Mouse (Mus musculus): ENCODE measurements around the gene Chst8. TPM values are rescaled to one million over a fixed set of nuclear protein-coding genes. Genes with fewer than 3 reads are reported as not detected.

The Chst8 gene
- polyA plus RNA-seq, 1 experiment from 2014 or later, result 2.4 TPM

DNA sequence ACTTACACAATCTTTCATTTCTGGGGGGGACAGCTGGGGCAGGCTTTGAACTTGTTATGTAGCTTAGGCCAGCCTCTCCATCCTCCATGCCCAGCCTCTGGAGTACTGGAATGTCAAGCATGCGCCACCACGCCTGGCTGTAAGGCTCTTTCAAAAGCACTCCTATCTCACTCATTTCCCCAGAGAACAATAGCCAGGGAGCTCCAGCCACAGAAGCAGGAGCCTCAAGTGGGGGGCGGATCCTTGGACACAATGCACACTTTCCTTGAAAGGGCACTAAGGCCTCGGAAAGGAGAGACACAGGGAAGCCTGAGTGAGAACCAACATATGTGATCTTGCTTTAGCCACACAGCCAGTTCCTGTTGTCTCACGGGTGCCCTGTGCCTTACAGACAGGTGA is 90.9 kb downstream of the Chst8 start:
- H3K27ac ChIP-seq, result no peak overlapping the region
- 12% methylated on average over 5 of the region's 5 CpGs for WGBS
- ATAC-seq (ENCODE audit: insufficient read depth, low FRiP score, low read depth), result peak; percentile 51; the same call in 1 of the 2 replicates

DNA sequence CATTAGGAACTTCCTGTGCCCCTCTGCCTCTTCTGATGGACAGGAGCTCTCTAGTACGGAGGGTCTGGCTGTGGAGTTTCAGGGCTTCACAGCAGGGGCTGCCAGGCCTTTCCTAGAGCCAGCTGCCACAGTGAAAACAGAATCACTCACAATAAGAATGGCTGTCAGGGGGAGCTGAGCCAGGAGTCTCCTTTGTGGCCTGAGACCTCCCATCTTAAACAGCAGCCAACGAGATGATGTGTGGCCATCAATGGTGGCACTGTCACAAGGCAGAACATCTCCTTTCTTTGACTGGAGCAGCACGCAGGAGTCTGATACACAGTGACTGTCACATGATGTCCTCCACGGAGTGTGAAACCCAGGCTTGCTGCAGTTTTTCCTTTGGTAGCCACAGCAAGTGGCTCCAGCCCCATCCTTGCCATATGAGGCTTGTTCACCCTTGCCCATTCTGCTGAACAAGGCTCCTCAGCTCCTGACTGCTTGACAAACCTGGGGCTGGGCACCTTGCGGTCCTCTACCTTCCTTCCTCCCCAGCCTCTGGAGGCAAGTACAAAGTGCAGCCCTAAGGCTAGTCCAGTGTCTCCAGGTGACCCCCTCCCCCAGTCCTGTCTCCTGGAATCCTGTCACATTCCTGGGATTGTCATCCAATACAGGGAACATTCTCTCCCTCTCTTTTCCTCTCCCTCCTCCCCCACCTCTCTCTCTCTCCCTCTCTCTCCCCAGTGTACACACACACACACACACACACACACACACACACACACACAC is 91.4 kb downstream of the Chst8 start:
- no peak overlapping the region for H3K4me3 ChIP-seq (replicated peaks)
- H3K4me2 ChIP-seq, result no peak overlapping the region
- no peak overlapping the region for H3K27ac ChIP-seq
- no peaks in the 10 kb centered on the region for H3K9me3 ChIP-seq
- H3K9ac ChIP-seq, result no peak overlapping the region
- H3K36me3 ChIP-seq, result no peaks in the 10 kb centered on the region
- peaks cover 11% of the 10 kb centered on the region; the same call in 1 of the 2 replicates for H3K4me1 ChIP-seq
- 57% methylated on average over 5 of the region's 5 CpGs for WGBS
- H3K27me3 ChIP-seq (replicated peaks), result no peaks in the 10 kb centered on the region
- no peak for ATAC-seq (ENCODE audit: insufficient read depth, low FRiP score, low read depth)

More for the DNA sequence above, 90.9 kb downstream of the Chst8 start:
- H3K9me3 ChIP-seq, result no peaks in the 10 kb centered on the region
- no peak overlapping the region for H3K9ac ChIP-seq
- no peak overlapping the region for H3K4me3 ChIP-seq (replicated peaks)
- H3K4me2 ChIP-seq, result no peak overlapping the region
- no peaks in the 10 kb centered on the region for H3K27me3 ChIP-seq (replicated peaks)
- H3K36me3 ChIP-seq, result no peaks in the 10 kb centered on the region
- H3K4me1 ChIP-seq, result peaks cover 11% of the 10 kb centered on the region; the same call in 1 of the 2 replicates

DNA sequence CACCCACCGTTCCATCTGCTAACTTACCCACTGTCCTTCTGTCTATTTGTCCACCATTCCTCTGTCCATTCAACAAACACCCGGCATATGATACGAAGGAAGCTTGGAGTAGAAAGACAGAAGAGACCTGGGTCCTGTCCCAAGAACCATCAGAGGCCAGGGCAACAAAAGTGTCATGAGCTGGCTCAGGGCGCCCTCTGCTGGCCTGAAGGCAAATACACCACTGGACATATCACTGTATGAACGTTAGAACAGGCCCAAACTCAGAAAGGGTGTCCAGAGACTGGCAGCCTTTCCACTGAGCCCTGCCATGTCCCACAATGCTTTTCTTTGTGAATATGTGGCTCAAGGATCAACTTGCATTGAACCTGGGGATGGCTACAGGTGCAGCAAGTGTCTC is 92.9 kb downstream of the Chst8 start:
- no peak for ATAC-seq (ENCODE audit: insufficient read depth, low FRiP score, low read depth)
- 33% methylated on average over 5 of the region's 5 CpGs for WGBS

DNA sequence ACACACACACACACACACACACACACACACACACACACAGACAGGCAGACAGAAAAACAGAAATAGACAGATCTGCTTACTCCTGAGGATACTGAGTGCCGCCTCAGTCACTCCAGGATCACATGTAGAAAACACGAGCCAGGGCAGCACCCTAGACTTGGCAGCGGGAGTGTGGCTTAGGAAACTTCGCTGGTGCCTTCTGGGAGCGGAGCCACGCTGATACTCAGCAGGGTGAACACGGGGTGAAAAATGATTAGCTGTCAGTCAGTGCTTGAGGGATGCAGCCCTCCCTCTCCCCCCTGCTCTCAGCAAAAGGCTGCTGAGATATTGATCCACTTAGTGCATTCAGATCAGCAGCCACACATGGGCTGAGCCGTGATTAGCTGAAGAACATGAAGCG is 93.9 kb downstream of the Chst8 start:
- Histone ChIP-seq H3K36me3 (no peaks in the 10 kb centered on the region), H3K27me3 (replicated peaks) (no peaks in the 10 kb centered on the region), H3K27ac (no peak overlapping the region), H3K9ac (no peak overlapping the region), H3K4me2 (no peak overlapping the region), H3K4me1 (peaks cover 19% of the 10 kb centered on the region; the same call in 1 of the 2 replicates), H3K4me3 (replicated peaks) (no peak overlapping the region), H3K9me3 (no peaks in the 10 kb centered on the region)
- WGBS, result 57% methylated on average over 9 of the region's 9 CpGs
- no peak for ATAC-seq (ENCODE audit: insufficient read depth, low FRiP score, low read depth)

More for the DNA sequence above, 92.9 kb downstream of the Chst8 start:
- no peaks in the 10 kb centered on the region for H3K27me3 ChIP-seq (replicated peaks)
- no peak overlapping the region for H3K27ac ChIP-seq
- H3K4me2 ChIP-seq, result no peak overlapping the region
- no peaks in the 10 kb centered on the region for H3K36me3 ChIP-seq
- no peaks in the 10 kb centered on the region for H3K9me3 ChIP-seq
- H3K4me3 ChIP-seq (replicated peaks), result no peak overlapping the region
- H3K4me1 ChIP-seq, result peaks cover 18% of the 10 kb centered on the region; the same call in 1 of the 2 replicates
- no peak overlapping the region for H3K9ac ChIP-seq

DNA sequence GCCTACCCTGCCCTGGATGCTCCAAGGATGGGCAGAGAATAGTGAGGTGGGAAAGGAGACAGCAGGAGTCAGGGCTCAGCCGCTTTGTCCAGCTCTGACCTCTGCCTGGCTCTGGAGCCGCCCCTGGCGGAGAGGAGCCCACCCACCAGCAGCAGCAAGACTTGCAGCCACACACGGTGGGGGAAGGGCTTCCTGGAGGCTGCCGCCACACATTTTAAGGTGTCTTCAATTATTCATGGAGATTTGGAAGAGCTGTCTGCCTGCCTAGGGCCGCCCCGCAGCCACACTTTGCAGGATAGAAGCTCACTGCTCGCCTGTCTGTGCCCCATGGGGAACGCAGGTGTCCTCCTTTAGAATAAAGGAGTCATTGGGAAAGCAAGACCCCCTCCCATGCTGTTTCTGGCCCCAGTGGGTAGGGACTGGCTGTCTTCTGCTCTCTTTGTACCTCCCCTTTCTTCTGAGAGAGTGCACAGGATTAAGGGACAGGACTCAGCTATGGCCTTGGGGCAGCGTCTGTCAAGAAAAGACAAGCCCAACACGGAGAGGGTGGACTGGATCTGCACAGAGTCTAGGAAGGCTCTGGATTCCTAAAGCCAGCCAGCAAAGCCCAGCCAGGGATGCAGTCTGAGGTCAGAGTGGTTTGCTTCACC is 95.2 kb downstream of the Chst8 start:
- Histone ChIP-seq H3K4me3 (replicated peaks) (no peak overlapping the region), H3K4me1 (peaks cover 16% of the 10 kb centered on the region; the same call in 1 of the 2 replicates), H3K9me3 (no peaks in the 10 kb centered on the region), H3K36me3 (no peaks in the 10 kb centered on the region), H3K27ac (no peak overlapping the region), H3K9ac (no peak overlapping the region), H3K4me2 (no peak overlapping the region), H3K27me3 (replicated peaks) (no peaks in the 10 kb centered on the region)
- no peak for ATAC-seq (ENCODE audit: insufficient read depth, low FRiP score, low read depth)
- WGBS, result 18% methylated on average over 11 of the region's 11 CpGs

DNA sequence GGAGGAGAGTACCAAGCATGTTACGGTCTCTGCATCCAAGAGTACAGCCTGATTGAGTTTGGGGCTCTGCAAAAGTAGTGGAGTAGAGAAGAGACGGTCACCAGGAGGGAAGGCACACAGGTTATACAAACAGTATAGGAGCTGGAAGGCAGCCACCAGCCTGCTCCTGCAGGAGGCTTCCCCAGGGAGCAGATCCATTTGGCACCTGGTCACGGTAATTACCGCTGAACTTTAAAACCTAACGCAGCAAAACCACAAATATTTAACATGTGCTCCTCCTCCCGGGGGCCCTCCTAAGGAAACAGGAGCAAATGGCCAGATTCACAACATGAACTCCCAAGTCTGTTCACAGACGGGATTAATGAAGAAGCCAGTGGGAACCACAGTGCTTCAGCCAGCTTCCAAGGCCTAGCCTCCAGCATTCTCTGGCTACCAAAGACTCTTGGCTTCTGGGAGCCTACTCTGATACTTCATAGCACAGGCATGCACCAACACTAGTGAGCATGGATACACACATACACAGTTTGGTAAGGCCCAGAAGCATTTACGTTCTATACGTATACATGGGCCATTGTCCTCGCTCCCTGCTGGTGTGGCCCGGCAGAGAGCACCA is 97.6 kb downstream of the Chst8 start:
- 0 out of 2 replicates have a peak, but pooled peaks cover 13% of the 10 kb centered on the region for H3K4me1 ChIP-seq
- no peaks in the 10 kb centered on the region for H3K27me3 ChIP-seq (replicated peaks)
- H3K36me3 ChIP-seq, result no peaks in the 10 kb centered on the region
- H3K9ac ChIP-seq, result no peak overlapping the region
- H3K27ac ChIP-seq, result no peak overlapping the region; the same call in 1 of the 2 replicates
- no peak overlapping the region for H3K4me3 ChIP-seq (replicated peaks)
- WGBS, result 41% methylated on average over 11 of the region's 11 CpGs
- no peaks in the 10 kb centered on the region for H3K9me3 ChIP-seq
- ATAC-seq (ENCODE audit: insufficient read depth, low FRiP score, low read depth), result peak; percentile 59; the same call in 1 of the 2 replicates
- H3K4me2 ChIP-seq, result no peak overlapping the region

DNA sequence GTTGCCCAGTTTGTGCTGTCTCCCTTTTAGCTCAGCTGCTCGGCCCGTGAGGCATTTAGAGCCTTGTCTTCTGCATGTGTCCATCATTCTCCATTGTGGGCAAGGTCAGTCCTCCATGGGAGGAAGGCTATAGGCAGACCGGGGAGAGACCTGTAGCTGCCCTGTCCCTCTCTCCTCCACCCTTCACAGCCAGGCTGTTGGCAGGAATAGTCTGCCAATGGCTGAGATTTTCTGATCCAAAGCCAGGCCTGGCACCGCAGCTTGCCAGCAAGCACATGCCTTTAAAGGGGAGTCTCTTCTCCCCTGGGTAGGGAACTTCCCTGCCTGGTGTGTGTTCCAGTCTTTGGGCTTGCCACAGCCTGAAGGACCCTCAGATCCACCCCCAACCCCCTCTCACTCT is 103.4 kb downstream of the Chst8 start:
- no peaks in the 10 kb centered on the region for H3K9me3 ChIP-seq
- no peaks in the 10 kb centered on the region for H3K36me3 ChIP-seq
- no peak overlapping the region for H3K4me2 ChIP-seq
- no peaks in the 10 kb centered on the region for H3K4me1 ChIP-seq
- H3K9ac ChIP-seq, result no peak overlapping the region
- H3K27me3 ChIP-seq (replicated peaks), result no peaks in the 10 kb centered on the region
- ATAC-seq (ENCODE audit: insufficient read depth, low FRiP score, low read depth), result no peak
- H3K27ac ChIP-seq, result no peak overlapping the region
- WGBS, result 69% methylated on average over 4 of the region's 4 CpGs
- no peak overlapping the region for H3K4me3 ChIP-seq (replicated peaks)

DNA sequence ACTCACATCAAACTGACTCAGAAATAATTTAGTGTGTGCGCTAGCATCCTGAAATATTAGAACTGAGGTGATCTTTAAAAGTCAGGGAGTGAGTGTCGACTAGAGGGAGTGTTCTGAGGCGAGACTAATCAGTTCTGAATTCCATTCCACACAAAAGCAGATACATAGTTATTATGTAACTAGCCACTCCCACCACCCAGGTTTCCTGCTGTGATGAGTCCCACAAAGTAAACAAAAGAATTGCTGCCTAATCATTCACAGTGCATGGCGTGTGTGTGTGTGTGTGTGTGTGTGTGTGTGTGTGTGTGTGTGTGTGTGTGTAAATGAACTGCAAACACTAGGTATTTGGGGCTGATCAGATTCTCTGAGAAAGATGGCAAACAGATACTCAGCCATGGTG is 108.1 kb downstream of the Chst8 start:
- no peak overlapping the region for H3K4me2 ChIP-seq
- H3K9ac ChIP-seq, result no peak overlapping the region
- 30% methylated on average over 4 of the region's 4 CpGs for WGBS
- H3K4me1 ChIP-seq, result no peaks in the 10 kb centered on the region
- no peaks in the 10 kb centered on the region for H3K27me3 ChIP-seq (replicated peaks)
- no peaks in the 10 kb centered on the region for H3K36me3 ChIP-seq
- H3K4me3 ChIP-seq (replicated peaks), result no peak overlapping the region
- no peaks in the 10 kb centered on the region for H3K9me3 ChIP-seq
- no peak overlapping the region for H3K27ac ChIP-seq
- ATAC-seq (ENCODE audit: insufficient read depth, low FRiP score, low read depth), result peak; percentile 71

DNA sequence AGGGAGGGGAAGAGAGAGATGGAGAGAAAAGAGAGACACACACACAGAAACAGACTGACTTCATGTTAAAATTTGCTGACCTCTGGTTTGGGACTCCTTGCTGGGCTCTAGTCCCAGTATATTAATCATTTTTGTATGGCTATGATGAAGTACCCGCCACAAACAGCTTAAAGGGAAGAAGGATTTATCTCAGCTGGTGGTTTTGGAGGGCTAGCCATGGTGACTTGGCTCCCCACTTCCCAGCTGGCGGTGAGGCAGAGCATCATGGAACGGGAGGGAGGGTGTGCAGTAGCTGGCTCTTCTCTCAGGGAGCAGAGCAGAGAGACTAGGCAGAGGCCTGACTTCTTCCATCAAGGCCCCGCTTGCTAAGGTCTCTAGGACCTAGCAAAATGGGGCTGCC is 109.1 kb downstream of the Chst8 start:
- H3K4me2 ChIP-seq, result no peak overlapping the region
- H3K36me3 ChIP-seq, result no peaks in the 10 kb centered on the region
- no peaks in the 10 kb centered on the region for H3K4me1 ChIP-seq
- no peak overlapping the region for H3K4me3 ChIP-seq (replicated peaks)
- peak; percentile 49; the same call in 1 of the 2 replicates for ATAC-seq (ENCODE audit: insufficient read depth, low FRiP score, low read depth)
- no peak overlapping the region for H3K9ac ChIP-seq
- H3K27me3 ChIP-seq (replicated peaks), result no peaks in the 10 kb centered on the region
- WGBS, result 44% methylated on average over 4 of the region's 4 CpGs
- no peaks in the 10 kb centered on the region for H3K9me3 ChIP-seq
- no peak overlapping the region for H3K27ac ChIP-seq

DNA sequence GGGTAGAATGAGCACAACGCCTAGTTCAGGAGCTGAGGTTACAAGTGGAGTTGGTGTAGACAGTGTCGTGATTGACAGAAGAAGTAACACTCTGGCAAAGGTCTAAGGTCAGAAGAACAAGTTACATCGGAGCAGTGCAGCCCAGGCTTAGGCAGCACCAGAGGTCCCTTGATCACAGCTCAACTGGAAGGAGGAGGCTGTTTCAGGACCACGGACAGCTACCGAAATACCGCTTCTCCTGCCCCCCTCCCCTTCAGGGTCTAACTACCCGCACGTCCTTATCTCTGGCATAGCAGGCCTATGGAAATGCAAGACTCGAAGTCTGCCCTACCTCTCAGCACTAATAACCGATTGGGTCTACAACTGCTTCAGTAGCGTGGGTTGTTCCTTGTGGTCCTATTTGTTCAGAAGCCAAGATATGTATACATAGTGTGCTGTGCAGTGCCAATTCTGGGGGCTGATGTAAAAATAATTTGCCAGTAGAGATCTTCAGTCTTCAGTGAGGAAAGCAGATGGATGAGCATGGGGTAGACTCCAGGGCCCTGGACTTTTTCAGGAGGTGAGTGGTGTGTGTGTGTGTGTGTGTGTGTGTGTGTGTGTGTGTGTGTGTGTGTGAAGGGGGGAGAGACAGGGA is 109.7 kb downstream of the Chst8 start:
- no peaks in the 10 kb centered on the region for H3K4me1 ChIP-seq
- H3K27me3 ChIP-seq (replicated peaks), result no peaks in the 10 kb centered on the region
- H3K9me3 ChIP-seq, result no peaks in the 10 kb centered on the region
- no peak overlapping the region for H3K9ac ChIP-seq
- no peak overlapping the region for H3K27ac ChIP-seq
- no peaks in the 10 kb centered on the region for H3K36me3 ChIP-seq
- WGBS, result 15% methylated on average over 11 of the region's 11 CpGs
- H3K4me3 ChIP-seq (replicated peaks), result no peak overlapping the region
- no peak for ATAC-seq (ENCODE audit: insufficient read depth, low FRiP score, low read depth)
- no peak overlapping the region for H3K4me2 ChIP-seq

DNA sequence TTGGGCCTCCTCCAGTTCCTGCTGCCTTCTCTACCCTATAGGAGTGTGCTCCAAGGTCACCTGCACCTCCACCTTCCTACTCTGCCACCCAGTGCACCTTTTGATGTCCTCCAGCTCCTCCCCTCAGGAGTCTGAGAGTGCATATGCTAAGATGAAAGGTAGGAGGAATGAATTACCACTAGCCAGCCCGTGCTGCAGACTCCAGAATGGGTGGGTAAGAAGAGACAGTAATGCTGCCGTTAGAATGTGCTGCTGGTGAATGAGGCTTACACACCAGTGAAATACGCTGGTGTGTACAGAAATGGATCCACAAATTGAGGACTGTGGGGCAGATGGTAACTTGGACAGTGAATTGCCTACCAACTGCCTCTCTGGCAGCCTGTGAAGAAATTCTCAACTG is 112.6 kb downstream of the Chst8 start:
- Histone ChIP-seq H3K9me3 (no peaks in the 10 kb centered on the region), H3K4me1 (no peaks in the 10 kb centered on the region), H3K4me2 (no peak overlapping the region), H3K36me3 (no peaks in the 10 kb centered on the region), H3K9ac (no peak overlapping the region), H3K4me3 (replicated peaks) (no peak overlapping the region), H3K27ac (no peak overlapping the region), H3K27me3 (replicated peaks) (no peaks in the 10 kb centered on the region)
- ATAC-seq (ENCODE audit: insufficient read depth, low FRiP score, low read depth), result no peak
- 64% methylated on average over 3 of the region's 3 CpGs for WGBS

DNA sequence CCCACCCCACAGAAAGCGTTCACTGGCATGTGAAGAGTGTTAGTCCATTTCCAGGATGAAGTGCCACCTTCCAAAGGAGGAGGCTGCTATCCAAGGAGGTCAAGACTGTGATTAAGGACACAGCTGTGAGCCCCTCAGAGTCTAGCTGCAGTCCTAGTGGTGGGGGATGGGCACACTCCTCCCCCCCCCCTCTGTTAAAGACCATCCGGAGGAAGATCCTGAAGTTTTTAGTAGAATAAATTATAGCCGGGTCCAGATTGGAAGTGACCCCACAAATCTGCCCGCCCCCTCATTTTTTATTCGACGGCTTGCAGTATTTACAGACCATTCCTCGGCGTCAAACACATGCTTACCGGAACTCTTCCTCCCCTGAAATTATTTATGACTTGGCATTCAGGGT is 114.3 kb downstream of the Chst8 start:
- Histone ChIP-seq H3K27me3 (replicated peaks) (no peaks in the 10 kb centered on the region), H3K4me2 (no peak overlapping the region), H3K36me3 (no peaks in the 10 kb centered on the region), H3K9ac (no peak overlapping the region), H3K27ac (no peak overlapping the region), H3K9me3 (no peaks in the 10 kb centered on the region), H3K4me1 (no peaks in the 10 kb centered on the region), H3K4me3 (replicated peaks) (no peak overlapping the region)
- 71% methylated on average over 9 of the region's 9 CpGs for WGBS
- ATAC-seq (ENCODE audit: insufficient read depth, low FRiP score, low read depth), result no peak

Data from stomach, embryonic 15.5 days (tissue).